Comparison of ENCODE assay signal across 19 mouse cellular contexts in the genomic region with DNA sequence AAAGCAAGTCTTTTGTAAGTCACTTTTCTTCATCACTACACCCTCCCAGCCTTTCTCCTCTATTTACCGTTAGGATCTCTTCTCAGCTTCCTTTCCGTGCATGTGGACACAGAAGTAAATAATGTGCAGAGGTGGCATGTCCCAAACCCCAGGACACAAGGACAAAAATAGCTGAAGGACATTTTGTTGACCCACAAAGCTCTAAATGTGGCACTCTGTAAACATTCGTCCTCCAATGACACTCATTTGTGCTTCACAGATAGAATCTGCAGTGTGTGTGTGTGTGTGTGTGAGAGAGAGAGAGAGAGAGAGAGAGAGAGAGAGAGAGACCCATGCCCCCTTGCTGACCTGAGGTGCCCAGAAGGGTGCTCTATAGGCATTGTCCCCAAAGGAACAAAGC.
"Had no signal": no experiment of that assay in that cellular context is flagged by ENCODE, and none has a peak within 500 bp of the region (broad histone marks: within the 10 kb centered on the region; RNA-seq: fewer than 3 reads in every experiment).

No protein-coding gene starts in this region.

- H3K27me3 ChIP-seq: midbrain, embryonic 12.5 days; neural tube, embryonic 13.5 days; neural tube, embryonic 15.5 days had no signal

- H3K36me3 ChIP-seq: midbrain, embryonic 10.5 days; midbrain, embryonic 12.5 days; neural tube, embryonic 13.5 days; neural tube, embryonic 15.5 days had no signal

- H3K9me3 ChIP-seq: midbrain, embryonic 10.5 days; midbrain, embryonic 12.5 days; neural tube, embryonic 13.5 days; neural tube, embryonic 15.5 days had no signal

- H3K9ac ChIP-seq: lung, embryonic 14.5 days; midbrain, embryonic 12.5 days; neural tube, embryonic 13.5 days; neural tube, embryonic 15.5 days had no signal

- H3K4me2 ChIP-seq: lung, embryonic 14.5 days; midbrain, embryonic 12.5 days; neural tube, embryonic 13.5 days; neural tube, embryonic 15.5 days had no signal

- DNase-seq: lung, adult 18-20 months; lung, embryonic 14.5 days; lung, postnatal 10 days; lung, postnatal 4 days; midbrain, embryonic 14.5 days; retina, postnatal 1 day; right cerebral cortex, adult 18-20 months; right cerebral cortex, postnatal 25 days; right cerebral cortex, postnatal 4 days; spleen, adult 18-20 months; thymus, adult 18-20 months; thymus, postnatal 14 days; thymus, postnatal 36 days had no signal

- H3K4me3 ChIP-seq: midbrain, embryonic 10.5 days; midbrain, embryonic 12.5 days; myocyte; neural tube, embryonic 13.5 days; neural tube, embryonic 15.5 days had no signal

- H3K4me1 ChIP-seq: midbrain, embryonic 10.5 days; midbrain, embryonic 12.5 days; neural tube, embryonic 13.5 days; neural tube, embryonic 15.5 days had no signal

- H3K27ac ChIP-seq: midbrain, embryonic 10.5 days; midbrain, embryonic 12.5 days; neural tube, embryonic 13.5 days; neural tube, embryonic 15.5 days had no signal

- ATAC-seq: midbrain, embryonic 16.5 days had no signal
